Mouse (Mus musculus): ENCODE data around the gene Tex13a. TPM values are rescaled to one million over a fixed set of nuclear protein-coding genes. Genes with fewer than 3 reads are reported as not detected.

The Tex13a gene
- not detected in 2 replicates for polyA plus RNA-seq (2015; fragmentation: Nextera tagmentation; extraction: Ambion mirVana)

DNA sequence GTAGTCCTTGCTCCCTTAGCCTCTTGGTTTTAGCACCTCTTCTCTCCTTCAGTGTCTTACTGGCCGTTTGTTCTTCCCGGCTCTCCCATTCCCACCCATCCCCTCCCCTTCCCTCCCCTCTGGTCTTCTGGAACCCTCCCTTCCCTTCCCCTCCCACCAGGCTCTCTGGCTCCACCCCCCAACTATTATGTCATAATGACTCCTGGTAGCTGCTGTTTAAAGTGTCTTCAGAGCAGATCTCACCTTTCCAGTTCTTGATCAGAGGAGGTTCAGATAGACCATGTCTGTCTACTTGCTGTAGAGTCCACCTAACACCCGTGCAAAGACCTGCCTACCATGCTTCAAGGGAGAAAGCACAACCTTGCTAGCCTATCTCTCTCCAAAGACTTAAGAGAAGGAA, at the start of gene Tex13a:
TSS of gene Tex13a (minus strand) at position 101 of the 400 bp plus-strand sequence.
- Histone ChIP-seq H3K9me3 (replicated peaks) (no peaks in the 10 kb centered on the region), H3K9ac (replicated peaks) (no peak within 1 kb of the TSS), H3K27ac (replicated peaks) (no peak within 1 kb of the TSS), H3K4me2 (no peak within 1 kb of the TSS), H3K4me1 (no peaks in the 10 kb centered on the region), H3K27me3 (replicated peaks) (no peaks in the 10 kb centered on the region), H3K36me3 (no peaks in the 10 kb centered on the region), H3K4me3 (replicated peaks) (no peak within 1 kb of the TSS)
- WGBS, result 84% methylated on average over 3 of the region's 3 CpGs
- ATAC-seq (ENCODE audit: low FRiP score), result no peak

DNA sequence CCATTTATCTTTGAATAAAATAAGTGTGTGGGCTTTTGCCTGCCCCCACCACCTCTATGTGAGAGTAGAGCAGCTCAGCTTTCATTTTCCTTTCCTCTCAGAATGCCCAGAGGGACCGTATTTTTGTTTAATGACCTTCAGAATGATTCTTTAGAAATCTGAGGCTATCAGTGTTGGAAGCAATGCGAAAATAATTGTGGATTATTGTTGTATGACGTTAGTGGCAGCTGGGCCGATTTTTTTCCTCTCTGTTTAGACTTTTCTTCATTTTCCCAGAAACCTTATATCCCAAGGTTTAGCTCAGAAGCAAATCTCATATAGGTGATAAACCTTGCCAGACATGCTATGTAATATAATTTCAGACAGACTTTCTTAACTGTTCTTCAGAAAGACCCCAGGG, 25.2 kb upstream of the Tex13a start:
- Histone ChIP-seq H3K9me3 (replicated peaks) (no peaks in the 10 kb centered on the region), H3K4me1 (no peaks in the 10 kb centered on the region), H3K27ac (replicated peaks) (no peak overlapping the region), H3K9ac (replicated peaks) (no peak overlapping the region), H3K4me3 (replicated peaks) (no peak overlapping the region), H3K36me3 (no peaks in the 10 kb centered on the region), H3K4me2 (no peak overlapping the region), H3K27me3 (replicated peaks) (no peaks in the 10 kb centered on the region)
- ATAC-seq (ENCODE audit: low FRiP score), result no peak
- WGBS, result 39% methylated on average over 4 of the region's 4 CpGs

DNA sequence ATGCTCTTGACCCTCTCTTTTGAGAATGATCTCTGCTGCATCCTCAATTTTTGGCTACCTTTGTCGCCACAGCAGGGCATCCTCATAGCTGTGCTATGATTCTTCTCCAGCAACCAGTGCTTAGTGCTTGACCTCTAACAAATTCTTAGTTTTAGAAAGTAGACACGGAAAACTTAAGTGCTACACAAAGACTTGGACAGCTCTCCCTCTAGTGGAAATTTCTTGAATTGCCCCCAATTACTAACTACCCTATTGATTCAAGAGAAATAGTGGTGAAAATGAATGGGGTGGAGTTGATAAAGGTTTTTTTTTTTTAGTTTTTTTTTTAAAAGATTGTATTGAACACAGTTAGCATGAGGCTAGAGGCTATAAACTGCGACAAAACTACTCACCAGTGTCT, 39.2 kb downstream of the Tex13a start:
- no peaks in the 10 kb centered on the region for H3K9me3 ChIP-seq (replicated peaks)
- no peaks in the 10 kb centered on the region for H3K36me3 ChIP-seq
- H3K4me3 ChIP-seq (replicated peaks), result no peak overlapping the region
- no peak overlapping the region for H3K4me2 ChIP-seq
- no peak for ATAC-seq (ENCODE audit: low FRiP score)
- WGBS, result 15% methylated on average over 3 of the region's 3 CpGs
- no peaks in the 10 kb centered on the region for H3K27me3 ChIP-seq (replicated peaks)
- no peak overlapping the region for H3K27ac ChIP-seq (replicated peaks)
- no peak overlapping the region for H3K9ac ChIP-seq (replicated peaks)
- H3K4me1 ChIP-seq, result no peaks in the 10 kb centered on the region
